Mouse (Mus musculus) mesoderm, embryonic 11.5 days (tissue): ENCODE measurements at regions not wholly inside any gene's neighbourhood (a gene's known extent, or its start where the extent isn't known, plus 50 kb on each side); places are given as distances from the start of the nearest gene placed in this dataset.

Experiments
- DNase-seq: peaks from one replicate; pipeline ENCODE4 v3.0.0-alpha.2; 2012; ENCODE audit warnings: low read depth, low spot score

GRCm38 (mm10) chr13:53902831-53903230 lies 152.7 kb downstream of the Drd1 start:
- DNase-seq, result no peak

DNA sequence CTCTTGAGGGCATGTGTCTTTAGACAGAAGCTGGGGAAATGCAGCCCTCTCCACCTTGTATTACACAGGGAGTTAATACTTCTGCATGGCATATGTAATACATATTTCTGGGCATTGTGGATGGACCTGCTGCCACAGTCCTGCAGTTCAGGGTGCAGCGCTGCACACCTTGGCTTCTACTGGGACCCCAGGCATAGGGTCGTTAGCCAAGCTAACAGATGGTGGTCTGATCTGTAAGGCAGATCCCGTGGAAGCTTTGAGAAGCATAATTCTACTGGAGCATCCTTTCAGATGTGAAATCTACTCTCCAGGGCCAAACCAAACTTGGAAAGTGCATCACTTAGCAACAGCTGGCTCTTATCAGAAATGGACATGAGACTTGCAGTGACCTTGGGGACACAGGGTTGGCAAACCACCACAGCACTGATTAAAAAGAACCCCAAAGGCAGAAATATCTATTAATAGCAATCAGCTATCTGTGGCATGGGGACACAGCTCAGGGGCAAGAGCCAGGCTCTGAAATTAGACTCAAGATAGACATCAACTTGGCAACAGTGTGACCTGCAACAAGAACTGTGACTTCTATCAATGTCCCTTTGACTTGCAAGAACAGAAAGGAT lies 155.0 kb downstream of the Drd1 start:
- no peak for DNase-seq

- no peak for DNase-seq
These were observed 157.2 kb downstream of the Drd1 start for GRCm38 (mm10) chr13:53898351-53898750.

DNA sequence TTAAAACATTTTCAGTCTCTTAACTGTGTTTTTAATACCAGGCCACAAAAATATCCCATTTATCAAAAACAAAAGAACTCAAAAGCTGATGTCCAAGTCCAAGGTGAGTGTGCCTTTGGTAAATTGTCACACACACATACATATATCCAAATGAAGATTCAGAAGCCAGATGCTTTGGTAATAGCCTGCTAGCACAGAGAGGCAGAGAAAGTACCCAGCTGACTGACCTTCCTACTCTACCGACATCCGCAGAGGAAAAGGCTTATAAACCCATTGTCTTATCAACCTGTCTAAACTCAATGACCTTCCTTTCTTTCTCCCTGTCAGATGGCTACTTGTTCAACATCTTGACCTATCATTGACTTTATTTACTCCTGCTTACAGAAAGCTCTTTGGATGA lies 158.3 kb downstream of the Drd1 start:
- no peak for DNase-seq

- DNase-seq, result no peak
These were observed 167.1 kb downstream of the Drd1 start for GRCm38 (mm10) chr13:53888411-53888810.

GRCm38 (mm10) chr13:53885756-53886155 lies 169.7 kb downstream of the Drd1 start:
- no peak for DNase-seq

GRCm38 (mm10) chr13:53883206-53883605 lies 172.3 kb downstream of the Drd1 start:
- DNase-seq, result no peak

DNA sequence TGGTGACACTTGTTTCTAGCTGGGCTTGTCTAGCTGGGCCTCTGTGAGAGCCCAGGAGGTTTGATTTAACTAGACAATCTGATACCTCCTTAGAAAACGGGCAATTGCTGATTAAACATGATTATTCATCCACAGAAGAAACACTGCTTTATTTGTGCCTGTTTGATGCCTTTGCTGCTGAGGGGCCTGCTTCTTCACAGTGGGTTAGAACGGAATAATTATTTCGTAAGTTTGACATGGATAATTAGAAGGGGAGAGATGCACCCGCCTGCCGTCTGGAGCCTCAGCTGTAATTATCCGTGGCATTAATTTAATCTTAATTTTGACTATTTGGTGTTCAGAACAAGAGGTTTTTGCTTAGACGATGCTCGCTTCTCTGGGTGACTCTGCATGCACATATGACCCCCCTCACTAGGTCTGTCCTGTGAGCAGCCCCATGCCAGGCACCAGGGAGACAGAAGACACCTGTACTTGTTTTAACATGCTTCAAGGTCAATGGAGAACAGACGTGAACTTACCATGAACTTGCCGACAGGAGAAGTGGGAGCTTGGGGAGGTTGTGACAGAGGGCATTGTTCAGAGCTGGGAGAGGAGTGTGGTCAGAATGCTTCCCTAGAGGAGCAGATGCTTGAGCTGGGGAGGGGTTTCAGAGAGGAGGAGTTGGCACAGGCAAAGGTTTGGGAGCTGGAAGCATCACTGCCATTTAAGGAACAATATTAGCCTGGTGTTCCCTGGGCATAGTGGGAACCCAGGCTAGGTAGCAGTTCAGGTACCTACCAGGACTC lies 174.8 kb downstream of the Drd1 start:
- peak; percentile 26 for DNase-seq

GRCm38 (mm10) chr13:53875546-53875945 lies 180.0 kb downstream of the Drd1 start:
- no peak for DNase-seq

DNA sequence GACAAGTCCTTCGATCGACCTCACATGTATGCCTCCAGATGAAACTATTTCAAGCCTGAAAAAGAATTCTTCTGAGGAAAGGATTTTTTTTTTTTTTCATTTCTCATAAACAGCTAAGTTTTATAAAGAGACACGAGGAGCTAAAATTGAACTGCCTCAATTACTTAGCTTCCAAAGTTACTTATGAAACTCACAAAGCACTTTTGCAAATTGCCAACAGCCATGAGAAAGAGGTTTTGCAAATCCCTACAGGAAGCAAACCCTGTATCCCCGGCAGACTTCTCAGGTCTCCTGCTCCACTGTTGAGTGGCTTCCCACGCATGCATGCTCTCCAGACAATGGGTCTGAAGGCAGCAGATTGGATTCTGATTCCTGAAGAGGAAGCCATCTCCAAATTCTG lies 190.2 kb downstream of the Drd1 start:
- no peak for DNase-seq

DNA sequence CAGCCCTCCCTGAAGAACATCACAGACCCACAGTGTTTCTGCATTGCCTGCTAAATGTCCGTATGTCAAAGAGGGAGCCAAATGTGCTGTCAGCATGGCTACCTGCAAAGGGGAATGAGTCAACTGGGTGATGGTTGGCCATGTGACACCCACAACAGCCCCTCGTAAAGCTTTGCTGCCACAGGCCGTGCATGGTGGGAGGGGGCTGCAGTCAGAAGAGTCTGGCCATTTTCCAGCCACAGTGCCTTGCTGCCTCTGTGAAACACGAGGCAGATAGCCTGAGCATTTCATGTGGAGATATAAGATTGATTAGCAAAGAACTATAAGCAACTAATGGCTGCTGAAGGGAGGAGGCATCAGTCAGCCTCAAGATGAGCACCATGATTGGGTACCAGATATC lies 193.2 kb downstream of the Drd1 start:
- peak; percentile 5 for DNase-seq

GRCm38 (mm10) chr13:53854196-53854595 lies 201.3 kb downstream of the Drd1 start:
- no peak for DNase-seq

DNA sequence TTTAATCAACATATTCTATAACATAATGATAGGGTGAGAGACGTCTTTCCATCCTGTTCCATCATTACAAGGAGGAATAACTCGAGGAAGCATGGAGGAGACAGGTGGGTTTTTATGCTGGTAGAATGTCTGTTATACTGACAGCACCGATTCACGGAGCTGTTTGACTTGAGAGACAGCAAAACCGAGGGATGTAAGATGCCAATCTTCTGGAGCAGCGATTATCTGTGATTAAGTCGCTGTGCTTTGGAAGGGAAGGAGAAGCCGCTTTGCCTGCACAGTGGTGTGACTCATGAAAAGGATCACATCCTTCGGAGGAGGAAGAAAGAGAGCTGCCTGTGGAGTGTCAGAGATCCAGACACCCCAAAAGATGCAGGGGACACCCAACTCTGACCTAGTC lies 205.4 kb downstream of the Drd1 start:
- no peak for DNase-seq

- no peak for DNase-seq
These were observed 209.3 kb downstream of the Drd1 start for GRCm38 (mm10) chr13:53846221-53846620.

GRCm38 (mm10) chr13:53845786-53846185 lies 209.7 kb downstream of the Drd1 start:
- DNase-seq, result no peak

DNA sequence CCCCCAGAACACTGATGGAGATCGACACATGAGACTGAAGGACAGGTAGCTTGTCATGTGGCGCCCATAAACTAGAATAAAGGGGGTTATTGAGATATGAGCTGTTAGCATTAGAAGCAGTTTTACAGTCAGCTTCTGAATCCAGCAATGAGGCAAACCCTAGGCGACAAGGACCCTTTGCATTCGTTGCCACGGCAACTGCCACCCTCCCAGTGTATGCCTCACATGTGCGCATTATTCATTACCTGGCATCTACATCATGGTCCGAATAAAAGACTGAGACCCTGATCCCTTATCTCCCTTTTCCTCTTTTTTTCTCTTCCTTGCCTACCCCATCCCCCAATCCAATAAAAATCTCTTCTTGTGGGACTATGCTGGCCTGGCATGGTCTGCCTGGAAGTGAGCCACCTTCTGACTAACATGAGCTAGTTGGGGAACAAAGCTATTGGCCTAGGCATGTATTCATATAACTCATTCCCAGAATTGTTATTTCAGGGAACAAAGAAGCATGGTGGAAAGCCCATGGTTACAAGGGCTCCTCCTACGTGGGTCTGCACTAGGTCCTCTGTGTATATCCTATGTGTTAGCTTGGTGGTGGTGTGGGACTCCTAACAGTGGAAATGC lies 229.4 kb downstream of the Drd1 start:
- no peak for DNase-seq

DNA sequence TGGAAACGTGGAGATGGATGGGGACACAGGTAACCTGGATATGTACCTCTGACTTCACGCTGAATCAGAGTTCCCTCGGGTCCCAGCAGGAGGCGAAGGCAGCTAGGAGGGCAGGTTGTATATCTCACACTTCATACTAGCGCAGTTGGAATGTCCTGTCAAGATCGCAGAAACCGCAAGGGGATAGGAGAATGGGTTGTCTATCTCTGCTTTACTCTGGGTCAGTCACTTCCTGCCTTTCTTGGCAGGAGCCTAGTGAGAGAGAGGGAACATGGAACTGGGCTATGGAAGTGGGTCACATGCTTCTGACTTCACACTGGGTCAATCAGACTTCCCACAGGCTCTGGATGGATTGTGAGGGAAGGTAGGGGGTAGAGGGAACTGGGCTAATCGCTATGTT lies 233.4 kb downstream of the Drd1 start:
- no peak for DNase-seq

GRCm38 (mm10) chr13:53815629-53816028 lies 239.9 kb downstream of the Drd1 start:
- DNase-seq, result no peak

DNA sequence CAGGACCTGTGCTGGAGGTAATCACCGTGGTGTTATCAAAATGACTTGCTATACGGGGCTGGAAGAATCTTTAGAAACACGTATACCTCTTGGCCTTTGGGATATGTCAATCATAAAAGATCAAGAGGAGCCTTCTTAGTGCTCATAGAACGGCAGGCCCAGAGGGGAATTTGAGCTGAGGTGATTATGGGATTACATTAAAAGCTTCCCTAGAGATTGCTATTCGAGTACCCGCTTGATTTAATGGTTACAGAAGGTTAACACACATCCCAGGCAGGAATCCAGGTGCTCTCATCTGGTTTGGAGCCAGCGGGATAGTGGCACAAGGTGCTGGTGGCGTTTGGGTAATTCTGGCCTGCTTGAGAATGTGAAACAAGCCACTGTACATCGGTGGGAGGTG lies 241.4 kb downstream of the Drd1 start:
- DNase-seq, result no peak

- peak; percentile 59 for DNase-seq
These were observed 243.6 kb downstream of the Drd1 start for GRCm38 (mm10) chr13:53811862-53812261.

GRCm38 (mm10) chr13:53811151-53811550 lies 244.4 kb downstream of the Drd1 start:
- no peak for DNase-seq

DNA sequence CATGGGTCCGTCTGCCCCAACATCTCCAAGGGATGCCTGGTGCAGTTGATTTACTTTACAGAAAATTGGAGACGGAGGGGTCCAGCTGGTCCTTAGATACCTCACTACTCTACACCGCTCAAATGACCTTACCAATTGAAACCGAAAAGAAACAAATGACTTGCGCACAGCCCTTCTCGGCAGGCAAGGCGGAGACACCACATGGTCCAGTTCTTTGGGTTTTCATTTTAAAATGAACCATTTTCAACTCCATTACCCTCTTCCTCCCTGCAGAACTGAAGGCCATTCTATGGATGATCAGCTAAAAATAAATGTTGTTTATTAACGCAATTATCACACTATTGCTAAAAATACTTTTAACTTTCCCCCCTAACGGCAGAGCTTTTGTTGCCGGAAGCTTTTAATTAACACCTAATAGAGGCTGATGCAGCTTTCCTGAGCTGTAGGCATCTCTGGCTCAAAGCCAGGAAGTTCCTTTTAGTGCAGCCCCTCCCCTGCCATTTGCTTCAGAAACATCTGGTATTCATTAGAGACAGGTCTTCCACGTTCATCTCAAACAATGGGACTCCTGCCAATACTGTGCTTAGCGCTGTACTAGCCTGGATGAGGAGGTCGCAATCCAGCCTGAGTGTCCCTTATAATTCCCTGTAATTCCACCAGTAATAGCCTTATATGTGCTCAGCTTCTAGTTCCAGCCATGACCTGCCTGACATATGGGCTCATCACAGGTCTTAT lies 247.5 kb downstream of the Drd1 start:
- peak; percentile 85 for DNase-seq
